Mouse (Mus musculus) small intestine, adult 2 months (tissue): Measurements from ENCODE around the gene Mki67. TPM values are rescaled to one million over a fixed set of nuclear protein-coding genes. Genes with fewer than 3 reads are reported as not detected.

Source experiments
- H3K27ac ChIP-seq: fragments of 200-500 bp; 2 replicates; pipeline ENCODE4 v1.5.1; 2012; ENCODE audit warnings: low read depth, low read length, control low read depth, inconsistent platforms; ENCODE audit not compliant: insufficient read depth
- H3K27me3 ChIP-seq: fragments of 200-500 bp; 2 replicates; pipeline ENCODE4 v1.6.1; 2012; ENCODE audit warnings: mild to moderate bottlenecking, moderate library complexity, low read length, inconsistent platforms; ENCODE audit not compliant: control insufficient read depth, insufficient read depth
- H3K36me3 ChIP-seq: fragments of 200-500 bp; 2 replicates; pipeline ENCODE4 v1.6.1; 2012; ENCODE audit warnings: mild to moderate bottlenecking, low read length, control low read depth, inconsistent platforms; ENCODE audit not compliant: control insufficient read depth, insufficient read depth
- H3K4me1 ChIP-seq: fragments of 200-500 bp; 2 replicates; pipeline ENCODE4 v1.6.1; 2012; ENCODE audit warnings: low read length, inconsistent platforms, mixed read lengths; ENCODE audit not compliant: control insufficient read depth, insufficient read depth, insufficient read length
- H3K4me3 ChIP-seq: fragments of 200-500 bp; 2 replicates; pipeline ENCODE4 v1.5.1; 2012; ENCODE audit warnings: low read depth, mild to moderate bottlenecking, control low read depth, inconsistent platforms, low read length, moderate library complexity
- CTCF ChIP-seq: fragments of 200-500 bp; IDR thresholded peaks from 2 replicates; pipeline ENCODE4 v1.5.1; 2012; ENCODE audit warnings: low read depth, mild to moderate bottlenecking, control low read depth, inconsistent platforms, low read length, moderate library complexity, mixed read lengths; ENCODE audit not compliant: insufficient replicate concordance, insufficient read length; ENCODE audit errors: extremely low read depth
- POLR2A ChIP-seq: fragments of 200-500 bp; IDR thresholded peaks from 2 replicates; pipeline ENCODE4 v1.6.1; 2012; ENCODE audit warnings: low read depth, mild to moderate bottlenecking, control low read depth, inconsistent platforms, low read length, moderate library complexity
- WGBS: fragments of 180-500 bp; shearing (Covaris S2); methylation state at CpG from one replicate; pipeline ENCODE4 v1.1.7; 2018; 5-methylcytosine and 5-hydroxymethylcytosine counted together
- polyA plus RNA-seq: library from polyadenylated mRNA; depleted of rRNA; stranded (reverse); fragments of >200 nt; gene quantifications from 2 replicates; pipeline ENCODE4 v1.2.3, GENCODE M21; 2012; rRNA removed

The Mki67 gene
- polyA plus RNA-seq, 1 experiment = 1.7 TPM

DNA sequence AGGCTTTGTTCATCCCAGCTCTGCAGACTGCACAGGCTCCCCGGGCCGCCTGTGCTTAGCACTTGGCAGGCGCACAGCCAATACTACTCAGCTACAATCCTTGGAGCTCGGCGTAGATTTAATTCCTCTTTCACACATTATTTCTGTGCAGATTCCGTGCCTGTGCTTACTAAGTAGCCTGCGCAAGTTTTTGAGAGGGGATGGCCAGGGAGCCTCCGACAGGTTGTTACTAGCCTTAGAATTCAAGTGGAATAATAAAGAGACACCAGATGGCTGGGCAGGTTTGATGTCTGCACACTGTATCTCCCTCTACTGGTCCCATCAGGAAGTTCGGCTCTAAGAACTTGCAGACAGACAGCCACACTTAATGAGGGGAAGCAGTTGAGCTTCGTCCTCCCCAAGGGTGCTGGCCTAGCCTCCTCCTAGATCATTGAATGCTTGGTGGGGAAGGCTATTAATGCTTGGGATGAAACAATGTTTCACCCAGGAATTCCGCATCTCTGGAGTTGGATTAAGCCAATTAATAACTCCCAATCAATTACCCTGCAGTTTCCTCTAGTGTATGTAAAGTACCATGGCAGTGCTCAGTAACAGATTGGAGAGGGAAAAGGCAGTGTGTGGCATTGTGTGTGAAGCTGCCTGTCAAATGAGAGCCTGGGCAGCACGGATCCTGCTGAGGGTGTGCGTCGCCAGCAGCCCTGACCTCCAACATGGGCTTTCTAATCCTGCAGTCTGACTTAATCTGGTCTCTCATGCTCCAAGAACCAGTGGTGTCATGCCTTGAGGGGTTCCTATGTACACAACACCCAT is 74.3 kb downstream of the Mki67 start:
- Histone ChIP-seq H3K27ac (no peak overlapping the region), H3K4me1 (peaks cover 6% of the 10 kb centered on the region; the same call in 1 of the 2 replicates), H3K4me3 (no peak overlapping the region), H3K36me3 (0 out of 2 replicates have a peak, but pooled peaks cover 3% of the 10 kb centered on the region), H3K27me3 (no peaks in the 10 kb centered on the region)
- no peak; the same call in 1 of the 2 replicates for TF ChIP-seq CTCF
- no peak for TF ChIP-seq POLR2A
- 64% methylated on average over 14 of the region's 14 CpGs for whole genome bisulfite sequencing

Other genes with a start within 250 kb of the Mki67 start
- 13.8 and 41.7 TPM in 2 replicates for gene Clrn3, start 187.7 kb downstream of the Mki67 start, polyA plus RNA-seq
- gene Ptpre, start 178.9 kb downstream of the Mki67 start, polyA plus RNA-seq = 4.3 and 17.0 TPM in 2 replicates